Comparison of ENCODE assay signal across 39 mouse cellular contexts in genomic region chr6:145595905-145596304, GRCm38 (mm10). TPM values are rescaled to one million over a fixed set of nuclear protein-coding genes. Genes with fewer than 3 reads are reported as not detected.
DNase-seq lines count a peak whose midpoint lies in the region; ATAC-seq and TF ChIP-seq lines count a peak whose summit lies in the region.
"Had no signal": no experiment of that assay in that cellular context is flagged by ENCODE, and none has a peak within 500 bp of the region (broad histone marks: within the 10 kb centered on the region; RNA-seq: fewer than 3 reads in every experiment).

No protein-coding gene starts in this region.

- H3K9ac ChIP-seq in intestine, embryonic 15.5 days: no peak overlapping the region
- H3K9ac ChIP-seq in intestine, postnatal 0 days (ENCODE audit: low read depth, low read length): no peak overlapping the region
- H3K9ac ChIP-seq in stomach, embryonic 14.5 days (replicated peaks; ENCODE audit: low read depth, low read length): no peak overlapping the region
- H3K9ac ChIP-seq in stomach, postnatal 0 days (ENCODE audit: low read length): no peak overlapping the region
- H3K9ac ChIP-seq: forebrain, embryonic 13.5 days; heart, embryonic 15.5 days; hindbrain, embryonic 12.5 days; limb, embryonic 13.5 days; midbrain, embryonic 13.5 days; neural tube, embryonic 13.5 days had no signal

- DNase-seq in urinary bladder, adult 18-20 months (ENCODE audit: low spot score in 2 of 2): peak; percentile 21 to 62
- no peak for DNase-seq in urinary bladder, postnatal 10 days (ENCODE audit: low spot score)
- DNase-seq in stomach, postnatal 0 days (ENCODE audit: low spot score): peak; percentile 73
- DNase-seq in adrenal gland, postnatal 14 days: no peak
- DNase-seq: adrenal gland, adult 2 months; B cell, adult 2 months; cerebellum, adult 2 months; cerebellum, postnatal 14 days; gastrocnemius, postnatal 25 days; heart, adult 18-20 months; heart, postnatal 36 days; kidney, postnatal 14 days; lung, adult 18-20 months; right cerebral cortex, postnatal 4 days; thymus, postnatal 25 days had no signal

- H3K9me3 ChIP-seq in intestine, embryonic 15.5 days: no peaks in the 10 kb centered on the region
- H3K9me3 ChIP-seq in intestine, postnatal 0 days (ENCODE audit: control insufficient read depth): no peaks in the 10 kb centered on the region
- H3K9me3 ChIP-seq in stomach, embryonic 14.5 days (ENCODE audit: control insufficient read depth, low read depth, low read length): no peaks in the 10 kb centered on the region
- no peaks in the 10 kb centered on the region for H3K9me3 ChIP-seq in stomach, postnatal 0 days (ENCODE audit: control insufficient read depth, low read length)
- H3K9me3 ChIP-seq: forebrain, embryonic 13.5 days; heart, embryonic 15.5 days; hindbrain, embryonic 12.5 days; midbrain, embryonic 13.5 days; neural tube, embryonic 13.5 days had no signal

- no peak overlapping the region for H3K4me2 ChIP-seq in intestine, embryonic 15.5 days (replicated peaks)
- H3K4me2 ChIP-seq in intestine, postnatal 0 days (replicated peaks; ENCODE audit: low read depth): no peak overlapping the region
- no peak overlapping the region for H3K4me2 ChIP-seq in stomach, embryonic 14.5 days (replicated peaks; ENCODE audit: low read depth, low read length)
- H3K4me2 ChIP-seq in stomach, postnatal 0 days (replicated peaks; ENCODE audit: low read depth): no peak overlapping the region
- H3K4me2 ChIP-seq: forebrain, embryonic 13.5 days; heart, embryonic 15.5 days; hindbrain, embryonic 12.5 days; limb, embryonic 13.5 days; liver, embryonic 11.5 days; midbrain, embryonic 13.5 days; neural tube, embryonic 13.5 days had no signal

- WGBS in intestine, embryonic 15.5 days: 40% methylated on average over 4 of the region's 4 CpGs
- 48% methylated on average over 4 of the region's 4 CpGs for WGBS in intestine, postnatal 0 days
- 48% methylated on average over 4 of the region's 4 CpGs for WGBS in stomach, embryonic 14.5 days
- WGBS in stomach, postnatal 0 days: 61% methylated on average over 4 of the region's 4 CpGs

- H3K4me1 ChIP-seq in intestine, embryonic 15.5 days (replicated peaks): peaks cover 23% of the 10 kb centered on the region
- no peaks in the 10 kb centered on the region for H3K4me1 ChIP-seq in intestine, postnatal 0 days (replicated peaks; ENCODE audit: control insufficient read depth, insufficient read depth, low read length)
- peaks cover 30% of the 10 kb centered on the region for H3K4me1 ChIP-seq in stomach, embryonic 14.5 days (ENCODE audit: control insufficient read depth, insufficient read depth, low read length)
- H3K4me1 ChIP-seq in stomach, postnatal 0 days (replicated peaks; ENCODE audit: control insufficient read depth, insufficient read depth): peaks cover 9% of the 10 kb centered on the region; the same call in 1 of the 2 replicates

- H3K4me3 ChIP-seq in intestine, embryonic 15.5 days (replicated peaks): no peak overlapping the region
- no peak overlapping the region for H3K4me3 ChIP-seq in intestine, postnatal 0 days (ENCODE audit: low read depth, low read length)
- H3K4me3 ChIP-seq in stomach, embryonic 14.5 days (ENCODE audit: low read depth, low read length): no peak overlapping the region
- H3K4me3 ChIP-seq in stomach, postnatal 0 days (ENCODE audit: low read depth, low read length): no peak overlapping the region
- H3K4me3 ChIP-seq: forebrain, embryonic 13.5 days; heart, embryonic 15.5 days; hindbrain, embryonic 12.5 days; limb, embryonic 13.5 days; midbrain, embryonic 13.5 days; neural tube, embryonic 13.5 days had no signal

- H3K27me3 ChIP-seq in intestine, embryonic 15.5 days (replicated peaks): no peaks in the 10 kb centered on the region
- H3K27me3 ChIP-seq in intestine, postnatal 0 days (replicated peaks; ENCODE audit: control insufficient read depth, insufficient read depth, low read length): no peaks in the 10 kb centered on the region
- no peaks in the 10 kb centered on the region for H3K27me3 ChIP-seq in stomach, embryonic 14.5 days (ENCODE audit: control insufficient read depth, insufficient read depth, low read length)
- no peaks in the 10 kb centered on the region for H3K27me3 ChIP-seq in stomach, postnatal 0 days (ENCODE audit: control insufficient read depth, insufficient read depth, low read length)
- H3K27me3 ChIP-seq: forebrain, embryonic 13.5 days; heart, embryonic 15.5 days; hindbrain, embryonic 12.5 days; limb, embryonic 13.5 days; midbrain, embryonic 13.5 days; neural tube, embryonic 13.5 days had no signal

- ATAC-seq in intestine, embryonic 15.5 days: peak; percentile 21; the same call in 1 of the 2 replicates
- ATAC-seq in intestine, postnatal 0 days: no peak
- peak; percentile 43; the same call in 1 of the 2 replicates for ATAC-seq in stomach, embryonic 14.5 days (ENCODE audit: insufficient number of reproducible peaks, insufficient read depth, low FRiP score, low read depth)
- peak; percentile 78 for ATAC-seq in stomach, postnatal 0 days (ENCODE audit: low FRiP score, low TSS enrichment)
- ATAC-seq: activated CD4-positive, CD25-positive, alpha-beta regulatory T cell, adult 4 months; forebrain, embryonic 13.5 days; hindbrain, postnatal 0 days; intestine, embryonic 16.5 days; midbrain, embryonic 13.5 days had no signal

- no peak overlapping the region for H3K27ac ChIP-seq in intestine, embryonic 15.5 days
- H3K27ac ChIP-seq in intestine, postnatal 0 days (ENCODE audit: low read depth, low read length): no peak overlapping the region
- peak overlapping the region; percentile 58; the same call in 1 of the 2 replicates for H3K27ac ChIP-seq in stomach, embryonic 14.5 days (ENCODE audit: low read length)
- no peak overlapping the region for H3K27ac ChIP-seq in stomach, postnatal 0 days (replicated peaks)
- H3K27ac ChIP-seq: forebrain, embryonic 13.5 days; heart, embryonic 15.5 days; hindbrain, embryonic 12.5 days; hindbrain, postnatal 0 days; limb, embryonic 13.5 days; macrophage; midbrain, embryonic 13.5 days; neural tube, embryonic 13.5 days had no signal

- TF ChIP-seq EP300 in stomach, postnatal 0 days (optimal IDR thresholded peaks at IDR 0.05): no peak

- no peak for TF ChIP-seq CTCF in intestine, postnatal 0 days (IDR thresholded peaks at IDR 0.05; ENCODE audit: low read depth)
- no peak for TF ChIP-seq CTCF in stomach, postnatal 0 days (IDR thresholded peaks at IDR 0.05; ENCODE audit: low read depth)

- no peaks in the 10 kb centered on the region for H3K36me3 ChIP-seq in intestine, embryonic 15.5 days
- H3K36me3 ChIP-seq in intestine, postnatal 0 days (ENCODE audit: control insufficient read depth, insufficient read depth): no peaks in the 10 kb centered on the region
- H3K36me3 ChIP-seq in stomach, embryonic 14.5 days (ENCODE audit: control insufficient read depth, insufficient read depth, low read length): no peaks in the 10 kb centered on the region
- no peaks in the 10 kb centered on the region for H3K36me3 ChIP-seq in stomach, postnatal 0 days (ENCODE audit: control insufficient read depth, insufficient read depth, low read length)
- H3K36me3 ChIP-seq: heart, embryonic 15.5 days; hindbrain, embryonic 12.5 days; limb, embryonic 13.5 days; midbrain, embryonic 13.5 days; neural tube, embryonic 13.5 days had no signal

RNA-seq across cellular contexts. Expression of gene Lmntd1, which starts 18.2 kb away (rescaled TPM):
- polyA plus RNA-seq in intestine, embryonic 15.5 days (2015; fragmentation: Nextera tagmentation; extraction: Ambion mirVana): 0.73 and 0.80 TPM in 2 replicates
- polyA plus RNA-seq in intestine, postnatal 0 days (2015; fragmentation: Nextera tagmentation; extraction: Ambion mirVana): 0.29 and 0.61 TPM in 2 replicates
- 0.19 and 0.46 TPM in 2 replicates for polyA plus RNA-seq in stomach, embryonic 14.5 days (2014; fragmentation: Nextera tagmentation; extraction: Ambion mirVana)
- 0.16 and 0.18 TPM in 2 replicates for polyA plus RNA-seq in stomach, postnatal 0 days (2015; fragmentation: Nextera tagmentation; extraction: Ambion mirVana)
- 0.78 and 1.1 TPM in 2 replicates for total RNA-seq in adrenal gland, postnatal 14 days (2021)
- total RNA-seq: gastrocnemius, adult 18-20 months; megakaryocyte-erythroid progenitor cell, adult 5-6 weeks had no signal
- polyA plus RNA-seq: liver, embryonic 11.5 days; macrophage had no signal

RNA-seq across cellular contexts. Expression of gene Tuba3b, which starts 19.7 kb away (rescaled TPM):
- polyA plus RNA-seq in intestine, embryonic 15.5 days (2015; fragmentation: Nextera tagmentation; extraction: Ambion mirVana): not detected in 2 replicates
- polyA plus RNA-seq in intestine, postnatal 0 days (2015; fragmentation: Nextera tagmentation; extraction: Ambion mirVana): not detected in 2 replicates
- polyA plus RNA-seq in stomach, embryonic 14.5 days (2014; fragmentation: Nextera tagmentation; extraction: Ambion mirVana): not detected in 2 replicates
- not detected in 2 replicates for polyA plus RNA-seq in stomach, postnatal 0 days (2015; fragmentation: Nextera tagmentation; extraction: Ambion mirVana)
- total RNA-seq in adrenal gland, postnatal 14 days (2021): not detected in 2 replicates
- total RNA-seq: adrenal gland, adult 2 months; adrenal gland, postnatal 4 days; gastrocnemius, adult 18-20 months; gastrocnemius, postnatal 25 days; hindbrain, postnatal 0 days; layer of hippocampus, postnatal 10 days; left cerebral cortex, adult 18-20 months; left cerebral cortex, postnatal 14 days; megakaryocyte-erythroid progenitor cell, adult 5-6 weeks had no signal
- polyA plus RNA-seq: activated CD4-positive, CD25-positive, alpha-beta regulatory T cell, adult 4 months; adrenal gland, adult 2 months; cerebellum, adult 2 months; cortical plate, adult 2 months; forebrain, embryonic 13.5 days; frontal cortex, adult 2 months; hindbrain, embryonic 12.5 days; hindbrain, postnatal 0 days; intestine, embryonic 16.5 days; kidney, embryonic 14.5 days; limb, embryonic 13.5 days; macrophage; midbrain, embryonic 13.5 days; neural tube, embryonic 13.5 days; spleen, adult 2 months had no signal

Comparison
In these comparisons a context has a peak if more than half of its experiments do, and no peak if none do; other contexts are left out.
1. DNase-seq: peak in urinary bladder, adult 18-20 months (2 of 2) and stomach, postnatal 0 days (single experiment); none in urinary bladder, postnatal 10 days (single experiment) and adrenal gland, postnatal 14 days (single experiment).